Mouse (Mus musculus) B cell, adult 2 months (primary cell): ENCODE data around the gene Nrf1.
A peak's percentile ranks its signal among the peaks of the same experiment; 100 is the strongest.

Experiments
- DNase-seq, 2 experiments: peaks; one replicate each; pipeline ENCODE4 v3.0.0; 2022

Nrf1 gene

GRCm38 (mm10) chr6:30081339-30081738 is 33.6 kb downstream of the Nrf1 start:
- DNase-seq = peak in 1 of 2 experiments; percentile 20

DNA sequence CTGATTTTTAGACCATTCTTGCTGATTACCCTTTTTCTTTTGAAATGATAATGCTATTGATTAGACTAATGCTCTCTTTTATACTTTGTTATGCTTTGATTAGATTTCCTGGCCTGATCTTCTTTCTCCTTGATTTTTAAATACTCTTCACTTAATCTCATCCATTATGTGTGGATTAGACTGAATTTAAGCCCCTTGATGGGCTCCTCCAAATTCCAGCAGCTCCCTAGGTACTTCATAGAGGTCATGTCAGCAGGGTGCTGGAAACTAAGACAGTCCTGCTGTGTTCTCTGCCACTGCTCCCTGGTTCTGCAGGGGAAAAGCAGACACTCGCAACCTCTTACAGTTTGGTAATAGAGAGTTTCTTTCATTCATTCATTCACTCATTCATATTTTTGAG is 35.5 kb downstream of the Nrf1 start:
- DNase-seq = no peak

DNA sequence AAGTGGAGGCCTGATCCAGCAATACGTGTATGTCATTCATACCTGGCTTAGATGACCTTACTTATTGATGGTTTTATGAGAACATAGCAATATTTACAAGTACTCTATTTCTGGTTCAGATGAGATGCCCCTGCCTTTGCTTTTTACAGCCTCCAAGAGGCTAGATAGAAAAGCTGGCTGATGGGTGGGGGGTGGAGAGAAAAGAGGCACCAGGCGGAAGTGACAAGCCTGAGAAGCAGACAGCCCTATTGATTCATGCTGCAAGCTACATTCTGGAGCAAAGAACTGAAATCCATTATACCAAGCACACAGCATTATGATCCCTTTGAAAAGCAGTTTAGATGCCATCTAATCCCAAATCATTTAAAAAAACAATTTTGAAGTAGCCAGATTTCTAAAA is 37.6 kb downstream of the Nrf1 start:
- DNase-seq = no peak

- no peak for DNase-seq
Measured at GRCm38 (mm10) chr6:30091221-30091620, 43.4 kb downstream of the Nrf1 start.

DNA sequence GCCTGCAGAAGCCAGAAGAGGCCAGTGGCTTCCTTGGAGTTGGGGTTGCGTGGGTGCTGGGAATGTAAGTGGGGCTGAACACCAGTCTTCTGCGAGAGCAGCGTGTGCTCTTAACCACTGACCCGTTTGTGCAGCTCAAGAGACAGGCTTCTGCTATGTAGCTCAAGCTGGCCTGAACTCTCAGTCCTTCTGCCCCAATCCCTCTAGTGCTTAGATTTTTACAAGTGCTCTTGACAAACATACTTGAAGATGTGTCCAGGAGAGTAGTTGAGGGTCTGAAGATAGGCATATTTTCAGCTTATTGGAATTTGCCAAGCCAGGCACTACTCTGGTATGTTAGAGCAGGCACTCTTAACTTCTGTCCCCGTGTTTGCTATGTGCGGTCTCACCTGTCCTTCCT is 45.0 kb downstream of the Nrf1 start:
- DNase-seq = no peak

- DNase-seq = no peak
Measured at GRCm38 (mm10) chr6:30101773-30102415, 54.1 kb downstream of the Nrf1 start.

- no peak for DNase-seq
Measured at GRCm38 (mm10) chr6:30106091-30106490, 58.3 kb downstream of the Nrf1 start.

DNA sequence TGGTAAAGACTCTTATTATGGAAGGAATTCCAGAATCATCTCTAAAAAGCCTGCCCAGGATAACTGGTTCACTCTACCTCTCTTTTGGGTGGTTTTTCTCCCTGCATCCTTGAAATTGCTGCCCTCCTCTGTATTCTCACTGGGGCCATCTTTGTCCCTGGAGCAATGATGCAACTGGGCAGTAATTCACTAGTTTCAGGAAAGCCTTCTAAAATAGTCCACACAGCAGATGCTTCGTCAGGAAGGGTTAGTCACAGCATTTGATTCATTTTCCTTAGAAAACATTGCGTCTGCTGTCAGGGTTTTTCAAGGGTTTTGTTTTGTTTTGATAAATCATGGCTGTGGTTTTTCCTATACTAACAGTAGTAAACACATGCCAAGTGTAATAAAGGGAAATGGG is 59.7 kb downstream of the Nrf1 start:
- no peak for DNase-seq

- no peak for DNase-seq
Measured at GRCm38 (mm10) chr6:30109820-30110502, 62.2 kb downstream of the Nrf1 start.

- DNase-seq = no peak
Measured at GRCm38 (mm10) chr6:30112349-30113132, 64.8 kb downstream of the Nrf1 start.

DNA sequence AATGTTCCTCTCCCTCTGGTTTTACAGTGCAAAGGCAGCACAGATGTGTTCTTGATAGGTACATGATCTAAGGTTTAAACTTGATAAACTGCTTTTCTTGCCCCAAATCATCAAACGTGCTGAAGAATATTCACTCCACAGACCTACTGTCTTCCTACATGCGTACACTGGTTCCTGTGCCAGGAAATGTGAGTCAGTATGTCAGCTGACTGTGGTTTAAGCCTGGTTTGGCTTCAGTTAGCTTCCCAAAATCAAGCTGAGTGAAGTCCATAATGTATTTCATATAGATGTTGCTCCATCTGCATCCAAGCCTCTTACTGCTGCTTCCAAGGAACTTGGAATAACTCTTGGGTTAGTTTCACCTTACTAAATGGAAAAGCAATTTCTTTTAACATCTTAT is 66.3 kb downstream of the Nrf1 start:
- no peak for DNase-seq

DNA sequence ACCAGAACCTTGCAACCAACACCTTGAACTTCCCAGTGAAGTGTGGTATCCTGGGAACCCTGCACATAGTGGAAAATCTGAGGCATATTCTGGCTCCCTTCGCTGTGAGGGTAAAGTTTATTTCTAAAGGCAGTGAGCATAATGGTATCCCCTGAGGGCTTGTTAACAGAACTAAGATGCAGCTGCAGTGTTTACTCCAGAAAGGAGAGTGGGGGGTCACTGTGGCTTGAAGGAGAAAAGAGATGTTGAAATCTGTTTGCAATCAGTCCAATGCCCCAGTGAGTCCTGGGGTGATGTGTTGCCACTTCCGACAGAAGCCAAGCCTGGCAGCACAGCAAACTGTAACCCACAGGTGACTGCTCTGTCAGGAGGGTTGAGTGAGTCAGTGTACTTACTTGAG is 73.4 kb downstream of the Nrf1 start:
- no peak for DNase-seq

DNA sequence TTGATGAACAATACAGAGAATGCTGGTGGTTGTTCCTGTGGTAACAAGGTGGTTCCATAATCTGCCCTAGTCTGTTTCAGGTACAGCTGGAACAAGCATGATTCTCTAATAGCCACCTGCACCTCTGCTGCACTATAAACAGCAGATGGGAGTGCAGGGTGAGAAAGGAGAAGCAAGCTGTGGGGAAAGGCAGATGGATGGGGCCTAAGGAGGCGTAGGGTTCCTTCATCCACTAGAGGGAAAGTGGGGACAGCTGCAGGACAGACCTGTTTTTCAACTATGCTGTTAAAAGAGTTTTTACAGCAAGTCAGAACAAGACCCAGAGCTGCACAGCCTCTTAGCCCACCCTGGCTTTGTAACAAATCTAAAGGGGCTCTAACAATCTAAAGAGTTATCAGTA is 73.8 kb downstream of the Nrf1 start:
- no peak for DNase-seq

DNA sequence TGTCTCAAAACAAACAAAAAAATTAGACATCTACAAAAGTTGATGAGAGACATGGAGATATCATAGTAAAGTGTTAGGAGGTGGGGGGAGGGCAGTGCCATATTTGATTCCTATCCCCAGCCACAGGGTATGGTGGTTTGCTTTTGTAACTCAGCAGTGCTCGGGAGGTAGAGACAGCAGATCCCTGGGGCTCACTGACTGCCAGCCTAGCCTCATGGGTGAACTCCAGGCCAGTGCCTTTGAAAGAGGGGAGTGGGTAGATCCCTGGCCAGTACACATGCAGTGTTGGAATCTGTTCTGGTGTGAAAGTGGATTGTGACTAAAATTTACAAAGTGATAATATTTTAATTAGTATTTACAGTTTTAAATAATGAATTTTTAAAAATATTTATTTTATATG is 75.6 kb downstream of the Nrf1 start:
- DNase-seq = no peak

DNA sequence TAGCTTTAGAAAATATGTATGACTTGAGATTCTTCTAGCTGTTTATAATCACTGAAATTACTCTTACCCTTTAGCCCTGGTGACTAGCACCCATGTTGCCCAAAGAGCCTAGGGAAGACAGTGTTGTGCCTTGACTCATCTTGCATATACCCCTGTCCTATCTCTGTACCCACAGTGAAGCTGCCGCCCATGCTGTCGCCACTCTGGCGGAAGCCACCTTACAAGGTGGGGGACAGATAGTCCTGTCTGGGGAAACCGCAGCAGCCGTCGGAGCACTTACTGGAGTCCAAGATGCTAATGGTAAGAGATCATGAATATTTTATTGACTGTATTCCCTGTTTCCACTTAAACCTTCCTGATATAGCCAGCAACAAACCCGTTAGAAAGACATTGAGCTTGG is 78.3 kb downstream of the Nrf1 start:
- no peak for DNase-seq

- DNase-seq = no peak
Measured at GRCm38 (mm10) chr6:30126766-30127165, 79.0 kb downstream of the Nrf1 start.

GRCm38 (mm10) chr6:30132399-30132798 is 84.6 kb downstream of the Nrf1 start:
- DNase-seq = no peak

GRCm38 (mm10) chr6:30135590-30135989 is 87.8 kb downstream of the Nrf1 start:
- DNase-seq = no peak

GRCm38 (mm10) chr6:30137227-30137626 is 89.4 kb downstream of the Nrf1 start:
- no peak for DNase-seq

DNA sequence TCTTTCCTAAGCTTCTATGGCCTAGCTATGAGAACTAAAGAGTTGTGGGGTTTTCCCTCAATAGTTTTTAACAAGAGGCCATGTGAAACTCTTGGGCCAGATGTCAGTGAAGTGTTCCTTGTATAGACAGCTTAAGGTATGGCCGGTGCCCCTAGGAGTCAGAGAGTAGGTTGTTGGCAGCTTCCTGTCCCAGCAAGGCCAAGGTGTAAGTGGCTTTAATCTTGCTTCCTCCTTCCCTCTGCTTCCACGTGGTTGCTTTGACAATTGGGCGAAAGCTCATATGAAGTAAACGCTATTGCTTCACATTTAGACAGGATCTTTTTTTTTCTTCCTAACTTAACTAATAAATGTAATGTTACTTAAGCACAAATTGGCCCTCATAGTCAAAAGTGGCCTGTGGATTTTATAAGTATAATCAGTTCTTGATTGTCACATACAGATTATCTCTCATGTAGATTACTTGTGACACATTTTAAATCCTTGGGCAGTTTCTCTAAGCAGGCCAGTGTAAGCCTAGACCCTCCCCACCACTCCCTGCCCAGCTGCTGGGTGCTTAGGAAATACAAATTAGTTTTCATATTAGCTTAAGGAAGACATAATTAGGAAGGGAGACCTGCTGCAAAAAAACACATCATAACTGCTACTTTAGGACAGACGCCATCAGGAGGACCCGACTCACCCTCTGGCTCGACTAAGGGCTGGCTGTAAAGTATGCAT is 91.7 kb downstream of the Nrf1 start:
- DNase-seq = no peak

GRCm38 (mm10) chr6:30143263-30143662 is 95.5 kb downstream of the Nrf1 start:
- DNase-seq = no peak

DNA sequence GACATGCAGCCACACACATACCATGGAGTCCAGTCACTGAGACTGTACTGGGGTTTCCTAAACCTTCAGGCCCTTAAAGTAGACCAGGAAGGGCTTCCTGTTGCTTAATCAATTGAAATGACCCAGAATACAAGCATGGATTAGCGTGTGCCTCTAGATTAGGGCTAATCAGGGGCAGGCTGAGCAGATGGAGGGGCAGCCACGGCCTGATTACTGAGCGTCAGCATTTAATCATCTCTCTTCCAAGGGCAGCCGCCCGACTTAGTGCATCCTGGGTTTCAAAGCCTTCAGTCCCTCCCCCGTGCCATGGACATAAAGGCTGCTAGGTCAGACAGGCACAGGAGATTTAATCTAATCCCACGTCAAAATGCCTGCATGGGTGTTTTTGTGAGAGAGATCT is 99.3 kb downstream of the Nrf1 start:
- DNase-seq = no peak

GRCm38 (mm10) chr6:30147753-30148152 is 100.0 kb downstream of the Nrf1 start:
- DNase-seq = no peak
